Mouse (Mus musculus) ES-E14 (cell line): Measurements from ENCODE around the gene Tbc1d8b.

Experiments
- CHD2 ChIP-seq: IDR thresholded peaks from 2 replicates; pipeline ENCODE4 v1.6.1; 2014; ENCODE audit warnings: mild to moderate bottlenecking, low read depth, low read length, inconsistent platforms
- HCFC1 ChIP-seq: IDR thresholded peaks from 2 replicates; pipeline ENCODE4 v1.6.1; 2012; ENCODE audit warnings: low read length, inconsistent platforms, borderline replicate concordance; ENCODE audit not compliant: insufficient read depth
- MAFK ChIP-seq: IDR thresholded peaks from 2 replicates; pipeline ENCODE4 v1.6.1; 2014; ENCODE audit warnings: mild to moderate bottlenecking, low read depth, low read length, inconsistent platforms; ENCODE audit not compliant: insufficient read depth
- ZC3H11A ChIP-seq: IDR thresholded peaks from 2 replicates; pipeline ENCODE4 v1.6.1; 2012; ENCODE audit warnings: low read depth, mild to moderate bottlenecking, inconsistent platforms, low read length, borderline replicate concordance
- ZNF384 ChIP-seq: IDR thresholded peaks from 2 replicates; pipeline ENCODE4 v1.6.1; 2012; ENCODE audit warnings: low read depth, low read length, inconsistent platforms

DNA sequence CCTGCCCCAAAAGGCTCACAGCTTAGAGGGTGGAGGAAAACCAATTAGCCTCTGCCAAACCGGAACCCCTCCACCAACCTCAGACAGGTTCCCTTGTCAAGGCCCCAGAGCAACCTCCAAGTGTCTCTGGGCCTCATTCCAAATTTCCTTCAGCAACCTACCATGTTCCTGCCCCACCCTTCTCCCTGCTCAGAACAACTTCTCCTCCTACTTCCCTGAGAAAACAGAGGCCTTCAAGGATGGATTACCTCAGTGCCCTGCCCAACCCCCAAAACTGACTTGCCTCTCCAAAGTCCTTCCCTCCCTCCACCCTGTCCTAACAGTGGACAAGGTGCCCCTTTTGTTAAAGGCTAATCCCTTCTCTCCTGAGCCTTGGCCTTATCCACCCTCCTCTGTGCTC, 101.0 kb downstream of the Tbc1d8b start:
- no peak for TF ChIP-seq ZNF384
- no peak for TF ChIP-seq ZC3H11A
- no peak for TF ChIP-seq HCFC1
- TF ChIP-seq CHD2 = no peak
- TF ChIP-seq MAFK = no peak
